In genomic region chr11:36353252-36353651, GRCm38 (mm10) we compare ENCODE assay signal across 34 mouse cellular contexts.
"Had no signal": no experiment of that assay in that cellular context is flagged by ENCODE, and none has a peak within 500 bp of the region (broad histone marks: within the 10 kb centered on the region; RNA-seq: fewer than 3 reads in every experiment).

No protein-coding gene starts in this region.

- H3K4me3 ChIP-seq: heart, embryonic 10.5 days; heart, embryonic 12.5 days; heart, embryonic 13.5 days; heart, embryonic 15.5 days; hindbrain, embryonic 10.5 days; hindbrain, embryonic 12.5 days; hindbrain, embryonic 13.5 days; hindbrain, embryonic 15.5 days; intestine, embryonic 15.5 days; kidney, embryonic 15.5 days; left cerebral cortex, adult 2 months had no signal

- DNase-seq: heart, postnatal 10 days; heart, postnatal 14 days; heart, postnatal 36 days; heart, postnatal 4 days; kidney, adult 11 months; kidney, adult 18-20 months; kidney, adult 2 months; kidney, adult 8-10 months; kidney, adult 9 months; kidney, postnatal 10 days; kidney, postnatal 14 days; kidney, postnatal 25 days; kidney, postnatal 36 days; kidney, postnatal 4 days; layer of hippocampus, adult 9-11 months; layer of hippocampus, postnatal 36 days had no signal

- ATAC-seq: hindbrain, embryonic 16.5 days; hindbrain, postnatal 0 days; inflammation-experienced regulatory T-cells, adult 6 months; intestine, embryonic 15.5 days; intestine, embryonic 16.5 days; intestine, postnatal 0 days had no signal

- H3K27ac ChIP-seq: heart, embryonic 10.5 days; heart, embryonic 13.5 days; heart, embryonic 15.5 days; hindbrain, embryonic 10.5 days; hindbrain, embryonic 12.5 days; hindbrain, embryonic 13.5 days; hindbrain, embryonic 14.5 days; hindbrain, embryonic 15.5 days; hindbrain, postnatal 0 days; intestine, embryonic 15.5 days; kidney, embryonic 15.5 days; kidney, postnatal 0 days; left cerebral cortex, adult 2 months had no signal
